Mouse (Mus musculus) heart, adult 2 months (tissue): ENCODE data around the gene Ccdc89.

ENCODE experiments used
- CTCF ChIP-seq: fragments of 200-600 bp; IDR thresholded peaks from 2 replicates; pipeline ENCODE4 v1.8.1; 2022; ENCODE audit warnings: antibody characterized with exemption, mild to moderate bottlenecking, moderate library complexity
- POLR2A ChIP-seq: fragments of 200-500 bp; IDR thresholded peaks from 2 replicates; pipeline ENCODE4 v1.6.1; 2011; ENCODE audit warnings: mild to moderate bottlenecking, low read depth, low read length, control low read depth; ENCODE audit not compliant: insufficient read depth

DNA sequence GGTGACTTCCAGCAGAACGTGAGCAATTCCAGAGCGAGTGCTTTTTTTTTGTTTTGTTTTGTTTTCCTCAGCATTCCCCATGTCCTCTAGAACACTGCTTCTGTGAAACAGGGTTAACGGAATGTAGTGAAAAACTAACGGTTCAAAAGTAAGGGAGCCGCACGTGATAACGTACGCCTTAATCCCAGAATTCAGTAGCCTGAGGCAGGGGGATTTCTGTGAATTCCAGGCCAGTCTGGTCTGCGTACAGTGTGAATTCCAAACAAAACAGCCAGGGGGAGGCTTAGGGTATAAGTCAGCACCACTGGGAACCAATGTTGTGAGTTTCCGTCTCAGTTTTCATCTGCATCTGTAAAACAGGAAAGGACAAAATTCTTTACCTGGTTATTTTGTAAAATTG, 31.1 kb downstream of the Ccdc89 start:
- TF ChIP-seq POLR2A (no peak), CTCF (no peak)
